Mouse (Mus musculus) heart, embryonic 10.5 days (tissue): ENCODE data around the gene Gm20838. TPM values are rescaled to one million over a fixed set of nuclear protein-coding genes. Genes with fewer than 3 reads are reported as not detected.
"Not testable (repeated sequence)": the region's sequence is repeated elsewhere in the genome, so short reads cannot be mapped to it uniquely, and the experiment has no call there.

Source experiments
- DNase-seq: peaks from one replicate; pipeline ENCODE4 v3.0.0-alpha.2; 2017; ENCODE audit warnings: low spot score
- H3K27ac ChIP-seq: fragments of 300-500 bp; sonication (generic); 2 replicates; pipeline ENCODE4 v1.5.1; 2016; ENCODE audit warnings: mild to moderate bottlenecking
- H3K27me3 ChIP-seq: fragments of 300-500 bp; sonication (generic); 2 replicates; pipeline ENCODE4 v1.6.1; 2016; ENCODE audit warnings: mild to moderate bottlenecking; ENCODE audit not compliant: poor library complexity, insufficient read depth, severe bottlenecking
- H3K36me3 ChIP-seq: fragments of 300-500 bp; sonication (generic); 2 replicates; pipeline ENCODE4 v1.6.1; 2016; ENCODE audit warnings: mild to moderate bottlenecking, moderate library complexity
- H3K4me1 ChIP-seq: fragments of 300-500 bp; sonication (generic); 2 replicates; pipeline ENCODE4 v1.6.1; 2016; ENCODE audit warnings: mild to moderate bottlenecking
- H3K4me3 ChIP-seq: fragments of 300-500 bp; sonication (generic); 2 replicates; pipeline ENCODE4 v1.5.1; 2016; ENCODE audit warnings: mild to moderate bottlenecking, moderate library complexity
- H3K9me3 ChIP-seq: fragments of 300-500 bp; sonication (generic); 2 replicates; pipeline ENCODE4 v1.6.1; 2016; ENCODE audit warnings: mild to moderate bottlenecking, moderate library complexity
- WGBS: fragments of 180-500 bp; shearing (Covaris S2); methylation state at CpG from one replicate; pipeline ENCODE4 v1.1.7; 2016; 5-methylcytosine and 5-hydroxymethylcytosine counted together
- polyA plus RNA-seq: library from polyadenylated mRNA; unstranded; fragments of >200 nt; fragmentation: Nextera tagmentation; extraction: Ambion mirVana; gene quantifications from 2 replicates; pipeline ENCODE4 v1.2.1, GENCODE M21; 2016

The Gm20838 gene
- not detected in 2 replicates for polyA plus RNA-seq

- no CpG with 5 or more reads among the region's 8 CpGs for WGBS
- not testable (repeated sequence) for H3K27me3 ChIP-seq, H3K4me3 ChIP-seq, H3K36me3 ChIP-seq, DNase-seq, H3K9me3 ChIP-seq, H3K27ac ChIP-seq, H3K4me1 ChIP-seq
Observed at GRCm38 (mm10) chrY:33543064-33543463, at the start of gene Gm20838. Gene Gm20838 (minus strand): TSS chrY:33543164.
